Mouse (Mus musculus) forebrain, postnatal 0 days (tissue): ENCODE data around the gene Bend7. TPM values are rescaled to one million over a fixed set of nuclear protein-coding genes. Genes with fewer than 3 reads are reported as not detected.

Experiments
- ATAC-seq: fragments of 200-750 bp; cut with Nextera tagmentation; 2 replicates; pipeline ENCODE4 v1.8.0; 2017; ENCODE audit warnings: mild to moderate bottlenecking, moderate library complexity
- DNase-seq: peaks from one replicate; pipeline ENCODE4 v3.0.0-alpha.2; 2015
- H3K27ac ChIP-seq: fragments of 300-500 bp; sonication (generic); 2 replicates; pipeline ENCODE4 v1.5.1; 2014; ENCODE audit warnings: low read depth, mild to moderate bottlenecking, antibody characterized with exemption, low read length, moderate library complexity, mixed read lengths
- H3K27me3 ChIP-seq: fragments of 300-500 bp; sonication (generic); 2 replicates; pipeline ENCODE4 v1.6.1; 2014; ENCODE audit warnings: mild to moderate bottlenecking, low read length, mixed read lengths; ENCODE audit not compliant: insufficient read depth
- H3K36me3 ChIP-seq: fragments of 300-500 bp; sonication (generic); 2 replicates; pipeline ENCODE4 v1.6.1; 2014; ENCODE audit warnings: mild to moderate bottlenecking, moderate library complexity; ENCODE audit not compliant: insufficient read depth
- H3K4me1 ChIP-seq: fragments of 300-500 bp; sonication (generic); 2 replicates; pipeline ENCODE4 v1.6.1; 2014; ENCODE audit warnings: antibody characterized with exemption; ENCODE audit not compliant: insufficient read depth
- H3K4me2 ChIP-seq: fragments of 300-500 bp; sonication (generic); 2 replicates; pipeline ENCODE4 v1.6.1; 2014; ENCODE audit warnings: low read depth, mild to moderate bottlenecking, moderate library complexity
- H3K4me3 ChIP-seq: fragments of 300-500 bp; sonication (generic); 2 replicates; pipeline ENCODE4 v1.5.1; 2014; ENCODE audit warnings: low read depth, low read length, mixed read lengths
- H3K9ac ChIP-seq: fragments of 300-500 bp; sonication (generic); 2 replicates; pipeline ENCODE4 v1.6.1; 2014; ENCODE audit warnings: mild to moderate bottlenecking
- H3K9me3 ChIP-seq: fragments of 300-500 bp; sonication (generic); 2 replicates; pipeline ENCODE4 v1.6.1; 2016; ENCODE audit warnings: low read length
- CTCF ChIP-seq: sonication (generic); IDR thresholded peaks from 2 replicates; pipeline ENCODE4 v1.5.1; 2016; ENCODE audit warnings: antibody characterized with exemption, control low read depth, low read depth
- WGBS: fragments of 180-500 bp; shearing (Covaris S2); extraction: QIAGEN DNeasy Blood & Tissue Kit; methylation state at CpG from one replicate; pipeline ENCODE4 v1.1.7; 2014; 5-methylcytosine and 5-hydroxymethylcytosine counted together
- polyA plus RNA-seq: library from polyadenylated mRNA; unstranded; fragments of >200 nt; fragmentation: Nextera tagmentation; extraction: Ambion mirVana; gene quantifications from 2 replicates; pipeline ENCODE4 v1.2.1, GENCODE M21; 2015
- total RNA-seq: library from RNA; depleted of rRNA; stranded (reverse); fragments of >200 nt; gene quantifications from 2 replicates; pipeline ENCODE4 v1.2.3, GENCODE M21; 2014; rRNA removed

Gene Bend7
- total RNA-seq (2.7 and 4.4 TPM in 2 replicates), polyA plus RNA-seq (1.5 and 2.8 TPM in 2 replicates)

DNA sequence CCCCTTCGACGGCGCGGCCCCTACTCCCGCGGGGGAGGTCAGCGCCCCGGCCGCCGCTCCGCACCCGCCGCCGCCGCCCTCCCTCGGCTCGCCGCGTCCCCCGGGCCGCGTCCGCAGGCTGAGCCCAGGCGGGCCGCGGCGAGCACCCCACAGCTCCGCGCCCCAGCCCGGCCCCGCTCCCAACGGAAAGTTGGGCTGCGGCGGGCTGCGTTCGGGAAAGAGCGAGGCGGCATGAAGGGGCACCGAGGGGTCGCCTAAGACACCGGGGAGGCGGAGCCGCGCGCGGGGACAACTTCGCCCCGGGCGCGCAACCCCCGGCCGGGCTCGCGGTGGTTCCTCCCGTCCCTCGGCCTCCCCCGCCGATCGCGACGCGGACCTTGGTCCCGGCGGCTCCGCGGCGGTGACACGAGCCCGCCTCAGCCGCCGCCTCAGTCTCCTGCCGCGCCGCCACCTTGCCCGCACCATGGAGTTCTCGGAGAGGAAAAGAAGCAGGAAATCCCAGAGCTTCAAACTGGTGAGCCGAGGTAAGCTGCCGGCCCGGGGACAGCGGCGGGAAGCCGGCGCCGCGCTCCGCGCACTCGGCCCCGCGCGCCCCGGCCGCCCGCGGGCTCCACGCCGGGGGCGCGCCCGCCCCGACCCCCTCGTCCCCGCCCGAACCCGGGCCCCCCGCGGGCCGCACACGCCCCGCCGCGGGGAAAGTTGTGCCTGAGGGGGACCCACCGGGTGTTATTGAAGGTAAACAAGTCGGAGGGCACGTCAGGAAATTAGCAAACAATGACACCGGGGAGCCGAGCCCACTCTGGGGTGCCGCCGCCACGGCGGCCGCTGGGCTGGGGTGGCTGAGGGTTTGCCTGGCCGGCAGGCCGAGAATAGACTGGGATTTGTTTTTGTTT lies at the start of gene Bend7:
Bend7 (plus strand) TSS at position 63 of the 893 bp plus-strand sequence.
- peak; percentile 39 for DNase-seq
- H3K9me3 ChIP-seq, result no peaks in the 10 kb centered on the region
- peak within 1 kb of the TSS; percentile 75 for H3K4me3 ChIP-seq
- peaks cover 4% of the 10 kb centered on the region; the same call in 1 of the 2 replicates for H3K27me3 ChIP-seq
- TF ChIP-seq CTCF, result no peak
- ATAC-seq, result peak; percentile 79
- no peaks in the 10 kb centered on the region for H3K36me3 ChIP-seq
- H3K27ac ChIP-seq, result peak within 1 kb of the TSS; percentile 50; the same call in 1 of the 2 replicates
- peak within 1 kb of the TSS; percentile 63 for H3K9ac ChIP-seq
- H3K4me1 ChIP-seq, result no peaks in the 10 kb centered on the region
- 3% methylated on average over 98 of the region's 124 CpGs for WGBS
- peak within 1 kb of the TSS; percentile 90 for H3K4me2 ChIP-seq

DNA sequence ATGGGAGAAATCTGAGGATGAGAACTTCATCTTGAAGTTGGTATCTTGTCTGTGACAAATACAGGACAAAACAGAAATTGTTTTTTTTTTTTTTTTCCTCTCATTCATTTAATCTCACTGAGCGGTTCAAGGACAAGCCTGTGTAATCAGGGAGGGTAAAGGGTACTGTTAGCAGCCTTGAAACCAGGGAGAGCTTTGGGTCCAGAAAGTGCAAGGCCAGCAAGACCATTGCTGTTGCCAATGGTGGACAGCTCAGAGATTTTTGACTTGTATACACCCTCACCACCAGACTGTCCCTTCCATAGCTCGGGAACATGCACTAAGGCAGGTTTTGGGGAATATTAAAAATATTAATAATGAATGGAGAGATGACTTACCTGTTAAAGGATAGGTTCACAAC lies 49.0 kb upstream of the Bend7 start:
- no peak for TF ChIP-seq CTCF
- no peak for DNase-seq

DNA sequence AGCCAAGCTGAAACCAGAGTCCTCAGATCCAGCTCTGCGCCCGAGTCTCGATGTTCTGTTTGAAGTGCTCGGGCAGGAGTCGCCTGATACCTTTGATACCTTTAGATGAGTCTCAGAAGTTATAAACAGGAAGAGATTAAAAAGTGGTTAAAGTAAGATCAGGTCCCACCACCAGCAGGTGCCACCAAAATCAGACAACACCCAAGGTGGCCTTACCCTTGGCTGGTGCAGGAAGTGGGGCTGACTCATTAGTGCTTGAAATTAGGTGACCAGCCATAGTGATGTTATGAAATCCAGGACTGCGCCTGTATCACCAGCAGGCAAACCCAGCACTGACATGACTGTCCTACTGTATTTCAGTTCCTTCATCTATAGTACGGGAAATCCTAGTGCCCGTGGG lies 47.9 kb upstream of the Bend7 start:
- Histone ChIP-seq H3K4me3 (no peak overlapping the region), H3K4me2 (no peak overlapping the region), H3K9ac (no peak overlapping the region), H3K27me3 (no peaks in the 10 kb centered on the region), H3K4me1 (no peaks in the 10 kb centered on the region), H3K36me3 (no peaks in the 10 kb centered on the region), H3K27ac (no peak overlapping the region), H3K9me3 (no peaks in the 10 kb centered on the region)
- no peak for TF ChIP-seq CTCF
- ATAC-seq (no peak), DNase-seq (no peak)
- 95% methylated on average over 8 of the region's 8 CpGs for WGBS

More for the DNA sequence above, 49.0 kb upstream of the Bend7 start:
- H3K9me3 ChIP-seq, result no peaks in the 10 kb centered on the region
- H3K9ac ChIP-seq, result no peak overlapping the region
- H3K4me3 ChIP-seq, result no peak overlapping the region
- H3K36me3 ChIP-seq, result no peaks in the 10 kb centered on the region
- no peaks in the 10 kb centered on the region for H3K27me3 ChIP-seq
- H3K27ac ChIP-seq, result no peak overlapping the region
- WGBS, result 79% methylated on average over 2 of the region's 2 CpGs
- H3K4me2 ChIP-seq, result no peak overlapping the region
- ATAC-seq, result no peak
- H3K4me1 ChIP-seq, result no peaks in the 10 kb centered on the region

DNA sequence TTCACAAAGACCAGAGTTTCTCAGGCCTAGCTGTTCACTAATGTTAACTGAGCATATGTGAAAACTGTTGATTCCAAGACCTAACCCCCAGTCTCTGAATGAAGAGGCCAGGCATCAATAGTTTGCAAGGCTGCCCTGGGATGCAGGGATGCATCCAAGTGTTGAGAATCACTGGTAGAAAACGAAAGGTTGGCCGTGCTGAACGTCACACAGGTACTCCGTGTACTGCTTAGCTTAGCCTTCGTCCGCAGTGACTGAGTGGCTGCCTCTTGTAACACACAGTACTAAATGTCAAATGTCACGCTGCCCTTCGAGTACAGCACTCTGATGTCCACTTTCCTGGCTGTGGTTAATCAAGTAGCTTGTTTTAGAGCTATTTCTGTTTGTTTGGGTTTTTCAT lies 46.0 kb upstream of the Bend7 start:
- DNase-seq (no peak), ATAC-seq (no peak)
- no peaks in the 10 kb centered on the region for H3K9me3 ChIP-seq
- no peak overlapping the region for H3K4me2 ChIP-seq
- no peaks in the 10 kb centered on the region for H3K27me3 ChIP-seq
- H3K36me3 ChIP-seq, result no peaks in the 10 kb centered on the region
- no peak overlapping the region for H3K27ac ChIP-seq
- no peaks in the 10 kb centered on the region for H3K4me1 ChIP-seq
- WGBS, result 92% methylated on average over 8 of the region's 8 CpGs
- no peak for TF ChIP-seq CTCF
- no peak overlapping the region for H3K9ac ChIP-seq
- H3K4me3 ChIP-seq, result no peak overlapping the region

DNA sequence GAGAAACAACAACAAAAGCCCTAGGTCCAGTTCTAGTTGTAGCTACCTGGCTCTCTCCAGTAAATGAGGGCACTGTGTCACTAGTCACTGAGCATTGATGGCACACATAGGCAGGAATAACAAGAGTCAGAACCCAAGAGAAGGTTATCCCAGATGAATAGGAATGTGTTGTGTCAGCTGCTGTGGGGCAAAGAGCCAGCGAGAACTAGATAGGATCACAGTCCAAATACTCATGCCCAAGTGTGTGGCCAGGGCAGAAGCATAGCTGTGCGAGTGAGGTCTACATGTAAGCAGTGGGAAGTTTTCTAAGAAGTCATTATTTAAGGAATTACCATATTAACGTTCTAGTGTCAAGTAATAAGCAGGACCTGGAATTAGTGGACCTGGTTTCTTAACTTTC lies 37.7 kb upstream of the Bend7 start:
- Histone ChIP-seq H3K9me3 (no peaks in the 10 kb centered on the region), H3K4me1 (no peaks in the 10 kb centered on the region), H3K4me2 (no peak overlapping the region), H3K27me3 (no peaks in the 10 kb centered on the region), H3K9ac (no peak overlapping the region), H3K27ac (no peak overlapping the region), H3K4me3 (no peak overlapping the region), H3K36me3 (no peaks in the 10 kb centered on the region)
- ATAC-seq (no peak), DNase-seq (no peak)
- 87% methylated on average over 3 of the region's 3 CpGs for WGBS
- no peak for TF ChIP-seq CTCF

DNA sequence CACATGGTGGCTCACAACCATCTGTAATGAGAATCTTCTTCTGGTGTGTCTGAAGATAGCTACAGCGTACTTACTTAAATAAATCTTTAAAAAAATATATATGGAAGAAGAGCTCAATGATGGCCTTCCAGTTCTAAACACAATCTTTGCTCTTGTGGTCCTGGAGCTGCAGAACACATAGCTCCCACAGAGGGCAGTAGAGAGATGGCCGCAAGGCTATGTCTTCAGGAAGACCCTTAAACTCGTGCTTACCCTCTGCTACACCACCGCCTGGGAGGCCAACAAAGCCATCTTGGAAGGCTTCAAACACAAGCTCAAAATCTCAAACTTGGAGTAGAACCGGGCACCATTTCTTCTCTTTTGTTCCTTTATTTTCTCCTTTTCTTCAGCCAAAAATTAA lies 6.4 kb upstream of the Bend7 start:
- 51% methylated on average over 5 of the region's 5 CpGs for WGBS
- H3K27me3 ChIP-seq, result peaks cover 4% of the 10 kb centered on the region; the same call in 1 of the 2 replicates
- H3K27ac ChIP-seq, result no peak overlapping the region
- no peak overlapping the region for H3K4me3 ChIP-seq
- H3K9ac ChIP-seq, result no peak overlapping the region
- no peaks in the 10 kb centered on the region for H3K9me3 ChIP-seq
- DNase-seq (no peak), ATAC-seq (no peak)
- H3K4me1 ChIP-seq, result no peaks in the 10 kb centered on the region
- TF ChIP-seq CTCF, result peak; percentile 26; the same call in 1 of the 2 replicates
- no peak overlapping the region for H3K4me2 ChIP-seq
- no peaks in the 10 kb centered on the region for H3K36me3 ChIP-seq

DNA sequence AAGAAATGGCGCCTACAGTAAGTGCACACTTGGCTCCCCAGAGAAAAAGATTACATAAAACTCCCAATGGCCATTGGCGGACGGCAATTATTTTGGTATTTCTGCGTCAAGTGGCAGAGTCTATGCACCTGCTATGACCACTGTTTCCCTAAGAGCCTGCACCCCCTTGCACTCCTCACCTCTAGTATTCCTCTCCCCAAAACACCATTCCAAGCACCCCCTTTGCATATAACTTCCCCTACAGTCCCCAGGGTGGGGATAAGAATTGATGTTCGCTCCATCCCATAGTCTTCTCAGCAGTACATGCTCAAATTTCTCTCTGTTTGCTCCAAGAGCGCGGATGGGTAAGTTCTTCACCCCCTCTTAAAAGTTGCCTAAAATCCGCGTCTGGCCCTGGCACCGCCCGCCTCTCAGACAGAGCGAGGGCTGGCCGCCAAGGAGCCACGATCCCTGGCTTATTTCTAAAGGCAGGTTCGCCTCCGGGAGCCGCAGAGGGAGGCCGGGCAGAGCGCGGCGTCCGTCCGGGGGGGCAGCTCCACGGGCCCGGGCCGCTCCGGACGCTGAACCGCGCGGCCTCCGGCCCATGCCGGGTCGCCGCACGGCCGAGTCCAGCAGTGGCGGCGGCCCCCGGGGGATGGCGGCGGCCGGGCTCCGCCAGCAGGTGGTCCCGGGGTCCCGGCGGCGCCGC lies 406 bp upstream of the Bend7 start:
- Histone ChIP-seq H3K4me3 (peak overlapping the region; percentile 75), H3K27ac (no peak overlapping the region), H3K4me2 (peak overlapping the region; percentile 90), H3K27me3 (peaks cover 4% of the 10 kb centered on the region; the same call in 1 of the 2 replicates), H3K9me3 (no peaks in the 10 kb centered on the region), H3K36me3 (no peaks in the 10 kb centered on the region), H3K9ac (peak overlapping the region; percentile 63), H3K4me1 (no peaks in the 10 kb centered on the region)
- 8% methylated on average over 35 of the region's 49 CpGs for WGBS
- TF ChIP-seq CTCF, result no peak
- ATAC-seq (peak; percentile 38), DNase-seq (peak; percentile 22)
